Mouse (Mus musculus) kidney, postnatal 25 days (tissue): Measurements from ENCODE around the gene Cdh23.

Experiments used
- DNase-seq, 2 experiments: peaks; one replicate each; pipeline ENCODE4 v3.0.0; 2021; ENCODE audit warnings: mixed read lengths in 2 of 2

Cdh23 gene

GRCm38 (mm10) chr10:60706268-60706667, 10.0 kb upstream of the Cdh23 start:
- no peak for DNase-seq

GRCm38 (mm10) chr10:60705134-60705533, 8.8 kb upstream of the Cdh23 start:
- no peak for DNase-seq

GRCm38 (mm10) chr10:60697775-60698174, 1.5 kb upstream of the Cdh23 start:
- no peak for DNase-seq

GRCm38 (mm10) chr10:60696975-60697374, 685 bp upstream of the Cdh23 start:
- DNase-seq: peak; percentile 67 to 73

- no peak for DNase-seq
Observed at GRCm38 (mm10) chr10:60691671-60692390, 4.5 kb downstream of the Cdh23 start.

GRCm38 (mm10) chr10:60690960-60691359, 5.3 kb downstream of the Cdh23 start:
- DNase-seq: peak in 1 of 2 experiments; percentile 27

GRCm38 (mm10) chr10:60689396-60689795, 6.9 kb downstream of the Cdh23 start:
- DNase-seq: no peak

- peak; percentile 57 to 69 for DNase-seq
Observed at GRCm38 (mm10) chr10:60687011-60687776, 9.1 kb downstream of the Cdh23 start.

- no peak for DNase-seq
Observed at GRCm38 (mm10) chr10:60686641-60686975, 9.7 kb downstream of the Cdh23 start.

GRCm38 (mm10) chr10:60685764-60686640, 10.3 kb downstream of the Cdh23 start:
- no peak for DNase-seq

- no peak for DNase-seq
Observed at GRCm38 (mm10) chr10:60678926-60679325, 17.4 kb downstream of the Cdh23 start.

- DNase-seq: no peak
Observed at GRCm38 (mm10) chr10:60677319-60677718, 19.0 kb downstream of the Cdh23 start.

- DNase-seq: no peak
Observed at GRCm38 (mm10) chr10:60670166-60670565, 26.1 kb downstream of the Cdh23 start.

- DNase-seq: no peak
Observed at GRCm38 (mm10) chr10:60668591-60668990, 27.7 kb downstream of the Cdh23 start.

GRCm38 (mm10) chr10:60660986-60661385, 35.3 kb downstream of the Cdh23 start:
- no peak for DNase-seq

GRCm38 (mm10) chr10:60659450-60660020, 36.8 kb downstream of the Cdh23 start:
- no peak for DNase-seq

- no peak for DNase-seq
Observed at GRCm38 (mm10) chr10:60658176-60658575, 38.1 kb downstream of the Cdh23 start.

- DNase-seq: no peak
Observed at GRCm38 (mm10) chr10:60653675-60654074, 42.6 kb downstream of the Cdh23 start.

GRCm38 (mm10) chr10:60653106-60653505, 43.2 kb downstream of the Cdh23 start:
- DNase-seq: no peak

- DNase-seq: no peak
Observed at GRCm38 (mm10) chr10:60644079-60644641, 52.1 kb downstream of the Cdh23 start.

GRCm38 (mm10) chr10:60639291-60639690, 57.0 kb downstream of the Cdh23 start:
- DNase-seq: no peak

GRCm38 (mm10) chr10:60635568-60636295, 60.6 kb downstream of the Cdh23 start:
- DNase-seq: no peak
